In genomic region chr19:10869886-10870527, GRCm38 (mm10) we compare ENCODE assay signal across 8 mouse cellular contexts. TPM values are rescaled to one million over a fixed set of nuclear protein-coding genes. Genes with fewer than 3 reads are reported as not detected.
DNase-seq lines count a peak whose midpoint lies in the region; ATAC-seq and TF ChIP-seq lines count a peak whose summit lies in the region.

TSS of gene Tmem132a (minus strand) at chr19:10869940.

- ATAC-seq in megakaryocyte, adult 5-6 weeks (ENCODE audit: poor library complexity, severe bottlenecking): no peak
- ATAC-seq in CD4-positive, CD25-positive, alpha-beta regulatory T cell, adult 4 months: no peak

- TF ChIP-seq POLR2A in cortical plate, adult 2 months (IDR thresholded peaks at IDR 0.05; ENCODE audit: extremely low read depth, insufficient read depth, low read length): no peak

- H3K27ac ChIP-seq in cortical plate, adult 2 months (ENCODE audit: insufficient read depth, low read length): peak within 1 kb of the TSS; percentile 58
- H3K27ac ChIP-seq in midbrain, embryonic 10.5 days (replicated peaks): peak within 1 kb of the TSS; percentile 99

- WGBS in midbrain, embryonic 10.5 days: 7% methylated on average over 8 of the region's 8 CpGs

- H3K4me3 ChIP-seq in megakaryocyte, embryonic 14.5 days (replicated peaks): peak within 1 kb of the TSS; percentile 84
- peak within 1 kb of the TSS; percentile 91 for H3K4me3 ChIP-seq in cortical plate, adult 2 months (ENCODE audit: insufficient read depth, low read length)
- peak within 1 kb of the TSS; percentile 92 for H3K4me3 ChIP-seq in midbrain, embryonic 10.5 days

- peaks cover 16% of the 10 kb centered on the region for H3K4me1 ChIP-seq in megakaryocyte, embryonic 14.5 days
- H3K4me1 ChIP-seq in cortical plate, adult 2 months (ENCODE audit: control insufficient read depth, insufficient read depth, low read length): peaks cover 1% of the 10 kb centered on the region; the same call in 1 of the 2 replicates
- H3K4me1 ChIP-seq in midbrain, embryonic 10.5 days: peaks cover 39% of the 10 kb centered on the region

- TF ChIP-seq CTCF in cortical plate, adult 2 months (IDR thresholded peaks at IDR 0.05; ENCODE audit: extremely low read depth, insufficient read depth, low read length): no peak

- DNase-seq in heart, postnatal 25 days (ENCODE audit: low spot score): no peak
- no peak for DNase-seq in left cerebral cortex, adult 8-10 months (ENCODE audit: low spot score in 2 of 2)
- DNase-seq in midbrain, embryonic 10.5 days (ENCODE audit: low spot score): no peak
- DNase-seq in thymus, adult 18-20 months: no peak

- H3K36me3 ChIP-seq in megakaryocyte, embryonic 14.5 days (replicated peaks; ENCODE audit: low read length): peaks cover 31% of the 10 kb centered on the region
- H3K36me3 ChIP-seq in midbrain, embryonic 10.5 days: peaks cover 67% of the 10 kb centered on the region

- H3K27me3 ChIP-seq in megakaryocyte, embryonic 14.5 days (replicated peaks): peaks cover 77% of the 10 kb centered on the region
- 0 out of 2 replicates have a peak, but pooled peaks cover 4% of the 10 kb centered on the region for H3K27me3 ChIP-seq in midbrain, embryonic 10.5 days (ENCODE audit: low read depth, poor library complexity, severe bottlenecking)

- peaks cover 5% of the 10 kb centered on the region; the same call in 1 of the 2 replicates for H3K9me3 ChIP-seq in megakaryocyte, embryonic 14.5 days
- H3K9me3 ChIP-seq in midbrain, embryonic 10.5 days (replicated peaks): no peaks in the 10 kb centered on the region

- intact Hi-C loops in heart, postnatal 25 days (cut with DNase I): no loop called here

RNA-seq across cellular contexts. Expression of gene Tmem132a, which starts in this region (rescaled TPM):
- polyA plus RNA-seq in megakaryocyte, embryonic 14.5 days (2012; ENCODE audit: insufficient read depth, low replicate concordance): 1.0 and 2.9 TPM in 2 replicates
- 0.11 and 0.21 TPM in 2 replicates for total RNA-seq in megakaryocyte, adult 5-6 weeks (2015)
- 0.33 and 0.70 TPM in 2 replicates for total RNA-seq in megakaryocyte, adult 5-6 weeks (2017)
- 200 and 216 TPM in 2 replicates for polyA plus RNA-seq in cortical plate, adult 2 months (2012; rRNA removed)
- 10 to 100 TPM; 15.6 to 17.9 TPM for total RNA-seq in heart, postnatal 25 days (2021)
- total RNA-seq in left cerebral cortex, adult 8-10 months (2022): 100 to 1,000 TPM; 218 to 239 (median 228) TPM
- polyA plus RNA-seq in midbrain, embryonic 10.5 days (2016; fragmentation: Nextera tagmentation; extraction: Ambion mirVana): 111 and 122 TPM in 2 replicates
- polyA plus RNA-seq in CD4-positive, CD25-positive, alpha-beta regulatory T cell, adult 4 months (2017; shearing (Covaris generic)): under 1 TPM in 1 of 2 experiments, not detected in 1; 0.39 TPM

Comparison
In these comparisons a context has a peak if more than half of its experiments do, and no peak if none do; other contexts are left out.
1. RNA of gene Tmem132a (total RNA-seq): 218 to 239 TPM in left cerebral cortex, adult 8-10 months; 15.6 to 17.9 TPM in heart, postnatal 25 days and 0.11 to 0.70 TPM in megakaryocyte, adult 5-6 weeks; every median in the first group is over 10 times any median in the second.
2. RNA of gene Tmem132a (polyA plus RNA-seq): 200 to 216 TPM in cortical plate, adult 2 months and 111 to 122 TPM in midbrain, embryonic 10.5 days; 1.0 to 2.9 TPM in megakaryocyte, embryonic 14.5 days and 0.39 TPM in CD4-positive, CD25-positive, alpha-beta regulatory T cell, adult 4 months; every median in the first group is over 10 times any median in the second.
3. Peak in every context shown above with its lines, with median percentiles within 50 percentile points of each other: H3K4me3 ChIP-seq.